Comparison of ENCODE assay signal across 8 mouse cellular contexts in genomic region chr7:58399145-58399604, GRCm38 (mm10).
A peak's percentile ranks its signal among the peaks of the same experiment; 100 is the strongest.
DNase-seq lines count a peak whose midpoint lies in the region; ATAC-seq lines count a peak whose summit lies in the region.

No protein-coding gene starts in this region.

- no peaks in the 10 kb centered on the region for H3K36me3 ChIP-seq in hindbrain, embryonic 15.5 days

- H3K4me3 ChIP-seq in hindbrain, embryonic 15.5 days = peak overlapping the region; percentile 53

- WGBS in hindbrain, embryonic 15.5 days = under 1% methylated on average over 21 of the region's 21 CpGs

- peak overlapping the region; percentile 71 for H3K4me2 ChIP-seq in hindbrain, embryonic 15.5 days

- H3K9ac ChIP-seq in hindbrain, embryonic 15.5 days = peak overlapping the region; percentile 59

- no peaks in the 10 kb centered on the region for H3K9me3 ChIP-seq in hindbrain, embryonic 15.5 days

- peak overlapping the region; percentile 99 for H3K27ac ChIP-seq in hindbrain, embryonic 15.5 days (replicated peaks)

- DNase-seq in gastrocnemius, adult 18-20 months (ENCODE audit: low spot score) = peak; percentile 94
- peak; percentile 95 to 97 for DNase-seq in layer of hippocampus, postnatal 36 days
- DNase-seq in lung, postnatal 25 days (ENCODE audit: low spot score) = peak; percentile 95
- peak; percentile 76 for DNase-seq in retina, adult 2 months (ENCODE audit: low read depth, low spot score)
- peak; percentile 94 for DNase-seq in thymus, postnatal 25 days

- H3K27me3 ChIP-seq in hindbrain, embryonic 15.5 days = no peaks in the 10 kb centered on the region

- ATAC-seq in activated CD4-positive, CD25-positive, alpha-beta regulatory T cell, adult 4 months = peak; percentile 89
- peak; percentile 90 for ATAC-seq in common myeloid progenitor, adult 5-6 weeks (replicated peaks; ENCODE audit: low read depth, poor library complexity, severe bottlenecking)
- peak; percentile 99 for ATAC-seq in hindbrain, embryonic 15.5 days (ENCODE audit: low FRiP score, low read depth)

- H3K4me1 ChIP-seq in hindbrain, embryonic 15.5 days (replicated peaks) = peaks cover 18% of the 10 kb centered on the region

Comparison
In these comparisons a context has a peak if more than half of its experiments do, and no peak if none do; other contexts are left out.
1. Peak in every context shown above with its lines: DNase-seq, ATAC-seq, H3K4me3 ChIP-seq and H3K27ac ChIP-seq.